In genomic region chr7:51434865-51435264, GRCm38 (mm10) we compare ENCODE assay signal across 10 mouse cellular contexts.
DNase-seq lines count a peak whose midpoint lies in the region; ATAC-seq lines count a peak whose summit lies in the region.
"Had no signal": no experiment of that assay in that cellular context is flagged by ENCODE, and none has a peak within 500 bp of the region (broad histone marks: within the 10 kb centered on the region; RNA-seq: fewer than 3 reads in every experiment).

No protein-coding gene starts in this region.

- no peak overlapping the region for H3K4me2 ChIP-seq in hindbrain, embryonic 16.5 days (ENCODE audit: low read length)
- H3K4me2 ChIP-seq: hindbrain, embryonic 15.5 days; neural tube, embryonic 13.5 days had no signal

- no peaks in the 10 kb centered on the region for H3K27me3 ChIP-seq in hindbrain, embryonic 10.5 days (ENCODE audit: insufficient read depth, poor library complexity, severe bottlenecking)
- no peaks in the 10 kb centered on the region for H3K27me3 ChIP-seq in hindbrain, embryonic 16.5 days (replicated peaks; ENCODE audit: control insufficient read depth, insufficient read depth, low read length)
- H3K27me3 ChIP-seq: hindbrain, embryonic 15.5 days; neural tube, embryonic 13.5 days had no signal

- H3K4me1 ChIP-seq in hindbrain, embryonic 10.5 days (replicated peaks), result no peaks in the 10 kb centered on the region
- H3K4me1 ChIP-seq in hindbrain, embryonic 16.5 days (ENCODE audit: control insufficient read depth, insufficient read depth, low read depth, low read length), result no peaks in the 10 kb centered on the region
- H3K4me1 ChIP-seq: hindbrain, embryonic 15.5 days; neural tube, embryonic 13.5 days had no signal

- no peaks in the 10 kb centered on the region for H3K36me3 ChIP-seq in hindbrain, embryonic 10.5 days
- H3K36me3 ChIP-seq in hindbrain, embryonic 16.5 days (ENCODE audit: control insufficient read depth, insufficient read depth, low read length), result no peaks in the 10 kb centered on the region
- H3K36me3 ChIP-seq: hindbrain, embryonic 15.5 days; neural tube, embryonic 13.5 days had no signal

- no peak for ATAC-seq in hindbrain, embryonic 16.5 days

- H3K9ac ChIP-seq in hindbrain, embryonic 16.5 days (ENCODE audit: low read depth, low read length), result no peak overlapping the region
- H3K9ac ChIP-seq: hindbrain, embryonic 15.5 days; neural tube, embryonic 13.5 days had no signal

- no peak overlapping the region for H3K27ac ChIP-seq in hindbrain, embryonic 10.5 days
- no peak overlapping the region for H3K27ac ChIP-seq in hindbrain, embryonic 16.5 days (ENCODE audit: low read depth, low read length)
- H3K27ac ChIP-seq: hindbrain, embryonic 15.5 days; neural tube, embryonic 13.5 days had no signal

- DNase-seq in hindbrain, embryonic 10.5 days (ENCODE audit: low spot score), result peak; percentile 27
- DNase-seq in thymus, postnatal 4 days, result peak; percentile 4
- no peak for DNase-seq in thymus, postnatal 10 days (ENCODE audit: low spot score in 2 of 2)
- peak; percentile 70 for DNase-seq in embryo, embryonic 11 days
- peak; percentile 28 to 66 for DNase-seq in layer of hippocampus, postnatal 10 days (ENCODE audit: low spot score in 2 of 2)
- DNase-seq in right cerebral cortex, postnatal 14 days, result peak; percentile 30
- DNase-seq in ovary, adult 18-20 months (ENCODE audit: low spot score), result no peak

- no peaks in the 10 kb centered on the region for H3K9me3 ChIP-seq in hindbrain, embryonic 10.5 days
- H3K9me3 ChIP-seq in hindbrain, embryonic 16.5 days (ENCODE audit: control insufficient read depth, low read length), result no peaks in the 10 kb centered on the region
- H3K9me3 ChIP-seq: hindbrain, embryonic 15.5 days; neural tube, embryonic 13.5 days had no signal

- no peak overlapping the region for H3K4me3 ChIP-seq in hindbrain, embryonic 10.5 days
- H3K4me3 ChIP-seq in hindbrain, embryonic 16.5 days (ENCODE audit: low read length), result no peak overlapping the region
- H3K4me3 ChIP-seq: hindbrain, embryonic 15.5 days; neural tube, embryonic 13.5 days had no signal

Comparison
In these comparisons a context has a peak if more than half of its experiments do, and no peak if none do; other contexts are left out.
1. DNase-seq: peak in hindbrain, embryonic 10.5 days (single experiment), thymus, postnatal 4 days (single experiment), embryo, embryonic 11 days (single experiment), layer of hippocampus, postnatal 10 days (2 of 2) and right cerebral cortex, postnatal 14 days (single experiment); none in thymus, postnatal 10 days (0 of 2) and ovary, adult 18-20 months (single experiment).